Comparison of ENCODE assay signal across 8 mouse cellular contexts in the genomic region with DNA sequence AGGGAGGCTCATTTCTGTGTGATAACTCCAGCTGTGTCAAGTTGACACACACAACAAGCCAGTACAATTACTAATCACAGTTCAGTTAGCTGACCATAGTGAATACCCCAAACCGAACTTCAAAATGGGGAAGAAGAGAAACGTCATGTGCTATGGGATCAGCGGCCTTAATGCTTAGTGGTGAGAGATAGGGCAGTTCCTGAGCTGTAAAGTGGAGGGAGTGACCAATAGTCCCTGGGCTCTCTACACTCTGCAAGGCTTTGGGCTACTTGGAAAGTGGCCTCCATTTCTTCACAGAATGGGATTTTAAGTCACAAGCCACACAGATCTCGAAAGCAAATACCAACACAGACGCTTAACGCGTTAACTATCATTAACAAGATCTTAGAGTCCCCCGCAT. TPM values are rescaled to one million over a fixed set of nuclear protein-coding genes. Genes with fewer than 3 reads are reported as not detected.
A peak's percentile ranks its signal among the peaks of the same experiment; 100 is the strongest.
DNase-seq lines count a peak whose midpoint lies in the region; ATAC-seq and TF ChIP-seq lines count a peak whose summit lies in the region.

No protein-coding gene starts in this region.

- WGBS in lung, embryonic 15.5 days: 25% methylated on average over 8 of the region's 8 CpGs
- 39% methylated on average over 8 of the region's 8 CpGs for WGBS in embryonic facial prominence, embryonic 11.5 days
- 42% methylated on average over 8 of the region's 8 CpGs for WGBS in limb, embryonic 12.5 days
- WGBS in small intestine, adult 2 months: 11% methylated on average over 8 of the region's 8 CpGs

- ATAC-seq in lung, embryonic 15.5 days (ENCODE audit: borderline replicate concordance, extremely low read depth, low FRiP score, low TSS enrichment): no peak
- ATAC-seq in embryonic facial prominence, embryonic 11.5 days (replicated peaks; ENCODE audit: insufficient number of reproducible peaks, low FRiP score, low TSS enrichment, low read depth): no peak
- no peak for ATAC-seq in limb, embryonic 12.5 days (ENCODE audit: insufficient number of reproducible peaks, insufficient read depth, low FRiP score, low TSS enrichment, low read depth)

- TF ChIP-seq POLR2A in small intestine, adult 2 months (IDR thresholded peaks at IDR 0.05; ENCODE audit: low read depth, low read length): no peak

- no peak for TF ChIP-seq CTCF in small intestine, adult 2 months (IDR thresholded peaks at IDR 0.05; ENCODE audit: extremely low read depth, insufficient read length, insufficient replicate concordance, low read depth, low read length)

- peak overlapping the region; percentile 83 for H3K9ac ChIP-seq in lung, embryonic 15.5 days
- peak overlapping the region; percentile 92 for H3K9ac ChIP-seq in embryonic facial prominence, embryonic 11.5 days (replicated peaks; ENCODE audit: low read length)
- peak overlapping the region; percentile 90 for H3K9ac ChIP-seq in limb, embryonic 12.5 days (replicated peaks)

- H3K27ac ChIP-seq in lung, embryonic 15.5 days: no peak overlapping the region
- no peak overlapping the region for H3K27ac ChIP-seq in embryonic facial prominence, embryonic 11.5 days (replicated peaks; ENCODE audit: low read depth, low read length)
- H3K27ac ChIP-seq in limb, embryonic 12.5 days: no peak overlapping the region
- no peak overlapping the region for H3K27ac ChIP-seq in small intestine, adult 2 months (ENCODE audit: insufficient read depth, low read depth, low read length)

- H3K4me2 ChIP-seq in lung, embryonic 15.5 days: peak overlapping the region; percentile 60
- H3K4me2 ChIP-seq in embryonic facial prominence, embryonic 11.5 days (ENCODE audit: low read depth, low read length): peak overlapping the region; percentile 76
- peak overlapping the region; percentile 89 for H3K4me2 ChIP-seq in limb, embryonic 12.5 days

- no peak for DNase-seq in lung, postnatal 4 days
- DNase-seq in embryonic facial prominence, embryonic 11.5 days (ENCODE audit: low spot score): no peak
- DNase-seq in cerebellum, postnatal 25 days: no peak
- no peak for DNase-seq in embryo, embryonic 9.5 days (ENCODE audit: extremely low spot score)
- DNase-seq in frontal cortex, postnatal 25 days (ENCODE audit: low spot score in 2 of 2): no peak

- H3K4me3 ChIP-seq in lung, embryonic 15.5 days: peak overlapping the region; percentile 82
- H3K4me3 ChIP-seq in embryonic facial prominence, embryonic 11.5 days (ENCODE audit: low read depth, low read length): peak overlapping the region; percentile 90
- peak overlapping the region; percentile 93 for H3K4me3 ChIP-seq in limb, embryonic 12.5 days (replicated peaks)
- peak overlapping the region; percentile 78; the same call in 1 of the 2 replicates for H3K4me3 ChIP-seq in small intestine, adult 2 months (ENCODE audit: low read depth, low read length)

- H3K36me3 ChIP-seq in lung, embryonic 15.5 days: peaks cover 16% of the 10 kb centered on the region; the same call in 1 of the 2 replicates
- no peaks in the 10 kb centered on the region for H3K36me3 ChIP-seq in embryonic facial prominence, embryonic 11.5 days (replicated peaks; ENCODE audit: control insufficient read depth, insufficient read depth, low read depth, low read length)
- H3K36me3 ChIP-seq in limb, embryonic 12.5 days: peaks cover 36% of the 10 kb centered on the region
- H3K36me3 ChIP-seq in small intestine, adult 2 months (ENCODE audit: control insufficient read depth, insufficient read depth, low read length): peaks cover 1% of the 10 kb centered on the region; the same call in 1 of the 2 replicates

- no peaks in the 10 kb centered on the region for H3K9me3 ChIP-seq in lung, embryonic 15.5 days
- no peaks in the 10 kb centered on the region for H3K9me3 ChIP-seq in embryonic facial prominence, embryonic 11.5 days (replicated peaks; ENCODE audit: control insufficient read depth, low read length)
- H3K9me3 ChIP-seq in limb, embryonic 12.5 days: no peaks in the 10 kb centered on the region

- no peaks in the 10 kb centered on the region for H3K27me3 ChIP-seq in lung, embryonic 15.5 days
- H3K27me3 ChIP-seq in embryonic facial prominence, embryonic 11.5 days (ENCODE audit: control insufficient read depth, insufficient read depth, low read length): no peaks in the 10 kb centered on the region
- no peaks in the 10 kb centered on the region for H3K27me3 ChIP-seq in limb, embryonic 12.5 days
- no peaks in the 10 kb centered on the region for H3K27me3 ChIP-seq in small intestine, adult 2 months (ENCODE audit: control insufficient read depth, insufficient read depth, low read length)

- H3K4me1 ChIP-seq in lung, embryonic 15.5 days: peaks cover 34% of the 10 kb centered on the region
- H3K4me1 ChIP-seq in embryonic facial prominence, embryonic 11.5 days (ENCODE audit: control insufficient read depth, insufficient read depth, low read length): no peaks in the 10 kb centered on the region
- H3K4me1 ChIP-seq in limb, embryonic 12.5 days (replicated peaks): peaks cover 32% of the 10 kb centered on the region
- H3K4me1 ChIP-seq in small intestine, adult 2 months (ENCODE audit: control insufficient read depth, insufficient read depth, insufficient read length, low read length): peaks cover 6% of the 10 kb centered on the region

RNA-seq across cellular contexts. Expression of gene 0610012G03Rik, which starts 1.0 kb away (rescaled TPM):
- polyA plus RNA-seq in lung, embryonic 15.5 days (2015; fragmentation: Nextera tagmentation; extraction: Ambion mirVana): 75.7 and 77.3 TPM in 2 replicates
- 86.6 and 90.6 TPM in 2 replicates for polyA plus RNA-seq in embryonic facial prominence, embryonic 11.5 days (2014; fragmentation: Nextera tagmentation; extraction: Ambion mirVana)
- 77.5 and 83.7 TPM in 2 replicates for polyA plus RNA-seq in limb, embryonic 12.5 days (2016; fragmentation: Nextera tagmentation; extraction: Ambion mirVana)
- polyA plus RNA-seq in small intestine, adult 2 months (2012; rRNA removed): 117 and 179 TPM in 2 replicates

RNA-seq across cellular contexts. Expression of gene Ncbp2, which starts 1.0 kb away (rescaled TPM):
- 114 TPM in 2 replicates for polyA plus RNA-seq in lung, embryonic 15.5 days (2015; fragmentation: Nextera tagmentation; extraction: Ambion mirVana)
- polyA plus RNA-seq in embryonic facial prominence, embryonic 11.5 days (2014; fragmentation: Nextera tagmentation; extraction: Ambion mirVana): 173 TPM in 2 replicates
- polyA plus RNA-seq in limb, embryonic 12.5 days (2016; fragmentation: Nextera tagmentation; extraction: Ambion mirVana): 148 and 149 TPM in 2 replicates
- 0.36 and 0.99 TPM in 2 replicates for polyA plus RNA-seq in small intestine, adult 2 months (2012; rRNA removed)

RNA-seq across cellular contexts. Expression of gene Pigz, which starts 13.7 kb away (rescaled TPM):
- 0.40 and 0.71 TPM in 2 replicates for polyA plus RNA-seq in lung, embryonic 15.5 days (2015; fragmentation: Nextera tagmentation; extraction: Ambion mirVana)
- polyA plus RNA-seq in embryonic facial prominence, embryonic 11.5 days (2014; fragmentation: Nextera tagmentation; extraction: Ambion mirVana): 0.41 and 0.56 TPM in 2 replicates
- 0.91 and 1.2 TPM in 2 replicates for polyA plus RNA-seq in limb, embryonic 12.5 days (2016; fragmentation: Nextera tagmentation; extraction: Ambion mirVana)
- 1.6 and 2.7 TPM in 2 replicates for polyA plus RNA-seq in small intestine, adult 2 months (2012; rRNA removed)

RNA-seq across cellular contexts. Expression of gene Senp5, which starts 55.8 kb away (rescaled TPM):
- 12.2 and 13.5 TPM in 2 replicates for polyA plus RNA-seq in lung, embryonic 15.5 days (2015; fragmentation: Nextera tagmentation; extraction: Ambion mirVana)
- polyA plus RNA-seq in embryonic facial prominence, embryonic 11.5 days (2014; fragmentation: Nextera tagmentation; extraction: Ambion mirVana): 10.0 and 10.9 TPM in 2 replicates
- polyA plus RNA-seq in limb, embryonic 12.5 days (2016; fragmentation: Nextera tagmentation; extraction: Ambion mirVana): 24.8 and 24.9 TPM in 2 replicates
- 1.1 and 2.0 TPM in 2 replicates for polyA plus RNA-seq in small intestine, adult 2 months (2012; rRNA removed)

Comparison
In these comparisons a context has a peak if more than half of its experiments do, and no peak if none do; other contexts are left out.
1. RNA of gene Ncbp2, which starts 1.0 kb away (polyA plus RNA-seq): 173 TPM in embryonic facial prominence, embryonic 11.5 days, 148 to 149 TPM in limb, embryonic 12.5 days and 114 TPM in lung, embryonic 15.5 days; 0.36 to 0.99 TPM in small intestine, adult 2 months; every median in the first group is over 10 times any median in the second.
2. Peak in every context shown above with its lines, with median percentiles within 50 percentile points of each other: H3K4me2 ChIP-seq, H3K4me3 ChIP-seq and H3K9ac ChIP-seq.